Mouse (Mus musculus): ENCODE measurements around the gene D1Ertd622e. TPM values are rescaled to one million over a fixed set of nuclear protein-coding genes. Genes with fewer than 3 reads are reported as not detected.

Gene D1Ertd622e
- 12.7 and 13.6 TPM in 2 replicates for polyA plus RNA-seq (2015; fragmentation: Nextera tagmentation; extraction: Ambion mirVana)

DNA sequence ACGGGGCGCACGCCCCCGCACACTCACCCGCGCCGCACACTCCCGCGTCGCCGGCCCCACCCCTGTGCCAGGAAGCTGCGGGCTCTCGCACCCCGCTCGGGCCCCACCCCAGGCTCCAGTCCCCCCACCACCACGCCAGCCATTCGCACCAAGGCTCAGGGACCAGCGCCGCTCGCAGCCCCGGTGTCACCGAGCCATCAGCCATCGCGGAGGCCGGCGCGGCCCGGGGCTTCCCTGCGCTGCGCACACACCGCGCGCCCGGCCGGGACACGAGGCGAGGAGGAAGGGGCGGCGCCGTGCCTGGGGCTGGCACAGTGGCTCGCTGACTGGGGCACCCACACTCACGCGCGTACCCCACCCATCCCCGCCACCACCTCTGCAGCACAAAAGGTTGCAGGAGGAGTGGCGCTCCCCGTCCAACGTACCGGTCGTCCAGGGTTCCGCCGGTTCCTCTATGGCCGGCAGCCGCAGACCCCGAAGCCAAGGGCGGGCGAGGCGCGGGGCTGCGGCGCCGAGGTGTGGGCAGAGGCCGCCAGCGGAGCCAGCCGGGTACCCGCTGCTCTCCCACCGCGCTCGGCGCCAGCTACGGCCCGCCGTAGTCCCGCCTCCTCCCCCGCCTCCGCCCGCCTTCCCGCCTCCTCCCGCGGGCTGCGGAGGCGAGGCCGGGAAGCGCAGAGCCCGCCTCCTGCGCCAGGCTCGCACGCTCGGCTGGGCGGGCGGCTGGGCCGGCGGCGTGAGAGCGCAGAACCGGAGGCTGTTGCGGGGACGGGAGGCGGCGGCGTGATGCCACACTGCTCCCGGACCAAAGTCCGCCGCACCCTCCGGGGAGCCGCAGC, at the start of gene D1Ertd622e:
Gene D1Ertd622e (minus strand): TSS at position 669 of the 836 bp plus-strand sequence.
- Histone ChIP-seq H3K36me3 (no peaks in the 10 kb centered on the region), H3K9me3 (no peaks in the 10 kb centered on the region), H3K4me3 (peak within 1 kb of the TSS; percentile 93), H3K9ac (peak within 1 kb of the TSS; percentile 84), H3K27me3 (no peaks in the 10 kb centered on the region), H3K4me2 (replicated peaks) (peak within 1 kb of the TSS; percentile 91), H3K27ac (peak within 1 kb of the TSS; percentile 78; the same call in 1 of the 2 replicates), H3K4me1 (peaks cover 31% of the 10 kb centered on the region)
- under 1% methylated on average over 85 of the region's 106 CpGs for WGBS
- peak; percentile 93 for ATAC-seq (ENCODE audit: low FRiP score, low read depth)

DNA sequence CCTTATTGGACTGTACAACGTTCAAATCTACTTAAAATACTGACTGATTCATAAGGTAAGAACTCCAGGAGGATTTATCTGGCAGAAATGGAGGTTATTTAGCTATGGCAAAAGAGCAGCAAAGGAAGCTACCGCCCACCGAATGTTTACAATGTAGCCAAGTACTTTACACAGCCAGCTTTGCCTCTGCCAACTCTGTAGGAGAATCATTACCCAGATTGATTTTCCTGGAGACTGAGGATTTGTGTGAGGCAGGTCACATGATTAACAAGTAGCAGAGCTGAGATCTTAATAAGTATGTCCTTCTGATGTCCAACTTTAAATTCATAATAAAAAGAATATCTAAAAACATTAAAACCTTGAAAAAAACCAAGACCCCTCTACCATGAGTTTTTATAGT, 48.6 kb upstream of the D1Ertd622e start:
- ATAC-seq (ENCODE audit: low FRiP score, low read depth): no peak
- no peaks in the 10 kb centered on the region for H3K27me3 ChIP-seq
- no peak overlapping the region for H3K9ac ChIP-seq
- WGBS: 91% methylated on average over 3 of the region's 3 CpGs
- no peak overlapping the region for H3K4me2 ChIP-seq (replicated peaks)
- peaks cover 53% of the 10 kb centered on the region for H3K36me3 ChIP-seq
- H3K27ac ChIP-seq: no peak overlapping the region
- H3K4me3 ChIP-seq: no peak overlapping the region
- no peaks in the 10 kb centered on the region for H3K4me1 ChIP-seq
- H3K9me3 ChIP-seq: no peaks in the 10 kb centered on the region

DNA sequence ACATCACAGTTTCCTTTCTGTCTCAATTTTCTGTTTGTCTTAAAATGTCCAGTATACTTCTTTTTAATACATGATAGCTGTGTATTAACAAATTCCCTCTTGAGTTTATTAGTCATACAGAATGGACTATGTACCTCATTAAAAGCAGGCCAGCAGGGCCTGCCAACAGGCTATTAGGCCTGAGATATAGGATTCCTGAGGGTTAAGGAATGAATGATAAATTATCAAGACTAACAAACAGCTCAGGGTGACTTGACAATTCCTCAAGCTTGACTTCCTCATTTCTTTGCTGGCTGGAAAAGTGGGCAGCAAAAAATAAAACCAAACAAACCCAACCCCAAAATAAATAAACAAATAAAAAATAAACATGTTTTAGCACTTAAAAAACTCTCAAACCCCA, 43.5 kb upstream of the D1Ertd622e start:
- no peaks in the 10 kb centered on the region for H3K27me3 ChIP-seq
- H3K9ac ChIP-seq: no peak overlapping the region
- no peaks in the 10 kb centered on the region for H3K4me1 ChIP-seq
- peaks cover 34% of the 10 kb centered on the region for H3K36me3 ChIP-seq
- H3K4me3 ChIP-seq: no peak overlapping the region
- no peak overlapping the region for H3K27ac ChIP-seq
- H3K9me3 ChIP-seq: no peaks in the 10 kb centered on the region
- no peak overlapping the region for H3K4me2 ChIP-seq (replicated peaks)
- ATAC-seq (ENCODE audit: low FRiP score, low read depth): no peak

DNA sequence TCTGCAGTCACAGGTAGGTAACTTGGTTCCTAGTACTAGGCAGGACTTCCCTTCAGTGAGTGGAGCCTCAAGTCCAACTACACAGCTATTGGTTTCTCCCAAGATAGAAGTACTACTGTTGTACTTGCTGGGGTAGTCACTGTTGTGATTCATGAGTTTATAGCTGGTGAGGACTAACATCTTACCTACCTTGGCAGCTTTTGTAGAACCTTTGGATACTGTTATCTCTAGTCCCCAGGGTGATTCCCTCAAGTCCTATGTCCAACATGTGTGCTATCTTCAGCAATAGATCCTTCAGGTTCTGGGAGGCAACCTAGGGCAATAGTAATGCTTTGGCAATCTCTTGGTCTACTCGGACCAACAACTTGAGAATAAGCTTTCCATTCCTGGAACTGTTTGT, 42.8 kb upstream of the D1Ertd622e start:
- 89% methylated on average over 1 of the region's 1 CpGs for WGBS
- H3K9me3 ChIP-seq: no peaks in the 10 kb centered on the region
- H3K4me3 ChIP-seq: no peak overlapping the region
- ATAC-seq (ENCODE audit: low FRiP score, low read depth): no peak
- no peaks in the 10 kb centered on the region for H3K27me3 ChIP-seq
- no peaks in the 10 kb centered on the region for H3K4me1 ChIP-seq
- no peak overlapping the region for H3K9ac ChIP-seq
- peaks cover 30% of the 10 kb centered on the region for H3K36me3 ChIP-seq
- H3K4me2 ChIP-seq (replicated peaks): no peak overlapping the region
- H3K27ac ChIP-seq: no peak overlapping the region

DNA sequence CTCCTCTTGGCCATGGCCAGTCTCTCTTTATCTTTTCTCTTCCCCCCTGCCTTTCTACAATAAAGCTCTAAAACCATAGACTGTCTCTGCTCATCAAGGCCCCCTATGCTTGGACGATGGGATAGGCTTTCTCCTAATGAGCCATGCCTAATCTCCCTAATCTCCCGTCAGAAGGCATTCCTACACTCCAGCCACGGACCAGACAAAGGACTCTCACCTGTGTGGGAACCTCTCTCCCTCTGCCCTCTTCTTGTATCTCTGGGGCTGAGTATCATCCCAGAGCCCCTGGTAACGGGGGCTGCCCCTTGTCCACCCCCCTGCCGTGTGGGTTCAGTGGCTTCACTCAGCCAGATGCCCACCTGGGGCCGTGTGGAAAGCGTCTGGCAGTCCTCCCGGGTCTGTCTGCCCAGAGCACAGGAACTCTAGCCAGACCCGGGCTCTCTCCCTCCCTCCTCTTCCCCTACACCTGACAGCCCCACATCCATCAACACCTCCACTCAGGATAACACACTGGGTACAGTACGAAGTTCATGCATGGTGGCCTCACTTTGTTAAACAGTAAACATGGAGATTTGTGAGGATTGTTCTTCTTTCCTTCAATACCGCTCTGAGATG, 37.2 kb upstream of the D1Ertd622e start:
- WGBS: 17% methylated on average over 11 of the region's 11 CpGs
- H3K27me3 ChIP-seq: no peaks in the 10 kb centered on the region
- no peaks in the 10 kb centered on the region for H3K4me1 ChIP-seq
- H3K27ac ChIP-seq: no peak overlapping the region
- no peak for ATAC-seq (ENCODE audit: low FRiP score, low read depth)
- H3K4me3 ChIP-seq: no peak overlapping the region
- no peak overlapping the region for H3K9ac ChIP-seq
- H3K36me3 ChIP-seq: no peaks in the 10 kb centered on the region
- H3K9me3 ChIP-seq: no peaks in the 10 kb centered on the region
- peak overlapping the region; percentile 16; the same call in 1 of the 2 replicates for H3K4me2 ChIP-seq (replicated peaks)

DNA sequence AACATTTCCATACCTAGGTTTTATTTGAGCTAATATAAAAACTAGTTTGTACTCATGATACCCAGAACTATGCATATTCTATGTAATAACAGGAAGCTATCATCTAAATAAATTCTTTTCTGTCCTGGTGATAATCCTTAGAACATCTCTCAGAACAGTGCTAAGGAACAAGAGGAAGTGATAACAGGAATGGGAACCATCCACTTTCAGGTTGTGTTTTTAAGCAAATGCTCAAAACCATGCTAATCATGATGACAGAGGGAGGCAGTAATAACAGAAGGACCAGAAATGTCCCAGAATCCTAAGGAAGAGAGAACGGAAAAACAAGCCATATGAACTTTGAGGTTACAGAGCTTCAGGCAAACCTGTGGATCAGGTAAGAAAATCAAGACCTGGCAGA, 35.4 kb upstream of the D1Ertd622e start:
- WGBS: 89% methylated on average over 1 of the region's 1 CpGs
- no peaks in the 10 kb centered on the region for H3K4me1 ChIP-seq
- H3K4me3 ChIP-seq: no peak overlapping the region
- no peak overlapping the region for H3K27ac ChIP-seq
- H3K4me2 ChIP-seq (replicated peaks): no peak overlapping the region
- no peaks in the 10 kb centered on the region for H3K9me3 ChIP-seq
- no peak for ATAC-seq (ENCODE audit: low FRiP score, low read depth)
- H3K36me3 ChIP-seq: no peaks in the 10 kb centered on the region
- no peaks in the 10 kb centered on the region for H3K27me3 ChIP-seq
- no peak overlapping the region for H3K9ac ChIP-seq

DNA sequence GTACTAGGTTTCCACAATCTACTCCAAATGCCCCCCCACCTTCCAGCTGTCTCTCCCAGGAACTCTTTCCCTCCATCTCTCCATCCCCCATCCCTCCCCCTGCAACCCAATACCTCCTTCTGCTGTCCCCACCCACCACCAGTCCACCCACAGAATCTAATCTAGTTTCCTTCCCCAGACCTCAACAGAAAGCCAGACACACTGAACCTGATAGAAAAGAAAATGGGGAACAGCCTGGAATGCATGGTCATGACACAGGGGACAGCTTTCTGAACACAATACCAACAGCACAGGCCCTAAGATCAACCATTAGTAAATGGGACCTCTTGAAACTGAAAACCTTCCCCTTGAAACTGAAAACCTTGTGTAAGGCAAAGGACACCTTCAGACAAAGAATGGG, 32.0 kb upstream of the D1Ertd622e start:
- no peak overlapping the region for H3K27ac ChIP-seq
- H3K36me3 ChIP-seq: no peaks in the 10 kb centered on the region
- no peaks in the 10 kb centered on the region for H3K9me3 ChIP-seq
- H3K4me1 ChIP-seq: no peaks in the 10 kb centered on the region
- H3K4me2 ChIP-seq (replicated peaks): no peak overlapping the region
- H3K4me3 ChIP-seq: no peak overlapping the region
- no peaks in the 10 kb centered on the region for H3K27me3 ChIP-seq
- no peak for ATAC-seq (ENCODE audit: low FRiP score, low read depth)
- no peak overlapping the region for H3K9ac ChIP-seq

DNA sequence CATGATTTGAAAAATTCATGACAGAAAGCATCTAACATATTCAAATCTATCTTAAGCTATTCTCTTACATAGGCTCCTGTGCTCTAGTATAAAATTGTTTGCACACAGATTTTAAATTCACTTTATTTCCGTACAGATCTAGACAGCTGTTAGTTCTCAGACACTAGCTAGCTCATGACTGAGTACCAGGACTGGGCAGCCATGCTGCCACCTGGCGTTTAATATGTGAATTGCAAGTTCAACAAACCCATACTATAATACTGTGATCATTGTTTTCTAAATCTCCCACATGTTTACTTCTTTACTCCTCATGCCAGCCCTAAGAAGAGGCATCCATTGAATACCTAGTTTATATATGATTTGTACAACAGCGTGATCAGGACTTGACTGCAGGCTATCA, 26.9 kb upstream of the D1Ertd622e start:
- 0 out of 2 replicates have a peak, but pooled peaks have one; percentile 67 for ATAC-seq (ENCODE audit: low FRiP score, low read depth)
- Histone ChIP-seq H3K27me3 (no peaks in the 10 kb centered on the region), H3K9me3 (no peaks in the 10 kb centered on the region), H3K27ac (no peak overlapping the region), H3K4me3 (no peak overlapping the region), H3K4me2 (replicated peaks) (no peak overlapping the region), H3K9ac (no peak overlapping the region), H3K36me3 (no peaks in the 10 kb centered on the region), H3K4me1 (no peaks in the 10 kb centered on the region)
- WGBS: 10% methylated on average over 3 of the region's 3 CpGs

DNA sequence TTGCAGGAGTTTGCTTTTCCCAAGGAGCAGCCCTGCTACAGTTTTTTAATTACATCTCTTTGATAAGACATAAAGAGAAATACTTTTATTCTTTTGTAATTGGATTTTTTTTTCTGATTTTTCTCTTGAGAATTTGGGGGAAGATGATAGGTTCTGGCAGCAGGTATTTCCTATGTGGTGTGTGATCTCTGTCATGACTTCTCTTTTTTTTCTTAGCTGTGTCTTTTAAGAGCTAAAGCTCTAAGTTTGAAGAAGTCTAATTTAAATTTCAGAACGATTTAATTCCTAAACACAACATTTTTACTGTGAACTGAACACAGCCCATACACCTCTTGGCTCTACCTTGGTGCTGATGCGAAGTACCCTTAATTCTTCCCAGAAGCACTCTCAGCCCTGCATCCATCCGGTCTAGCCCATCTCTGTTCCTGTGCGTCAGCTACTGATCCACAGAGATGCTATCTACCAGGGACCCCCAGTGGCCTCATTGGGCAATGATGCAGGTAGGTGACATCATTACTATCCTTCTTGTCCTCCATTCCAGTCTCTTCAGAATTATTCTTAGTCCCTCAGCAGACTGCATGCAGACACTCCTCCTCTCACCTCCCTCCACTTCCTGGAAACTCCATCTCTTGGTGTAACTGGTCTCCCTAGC, 14.8 kb upstream of the D1Ertd622e start:
- Histone ChIP-seq H3K4me3 (no peak overlapping the region), H3K27me3 (no peaks in the 10 kb centered on the region), H3K4me1 (no peaks in the 10 kb centered on the region), H3K4me2 (replicated peaks) (no peak overlapping the region), H3K9me3 (no peaks in the 10 kb centered on the region), H3K9ac (no peak overlapping the region), H3K36me3 (no peaks in the 10 kb centered on the region), H3K27ac (no peak overlapping the region)
- 73% methylated on average over 4 of the region's 4 CpGs for WGBS
- ATAC-seq (ENCODE audit: low FRiP score, low read depth): no peak

DNA sequence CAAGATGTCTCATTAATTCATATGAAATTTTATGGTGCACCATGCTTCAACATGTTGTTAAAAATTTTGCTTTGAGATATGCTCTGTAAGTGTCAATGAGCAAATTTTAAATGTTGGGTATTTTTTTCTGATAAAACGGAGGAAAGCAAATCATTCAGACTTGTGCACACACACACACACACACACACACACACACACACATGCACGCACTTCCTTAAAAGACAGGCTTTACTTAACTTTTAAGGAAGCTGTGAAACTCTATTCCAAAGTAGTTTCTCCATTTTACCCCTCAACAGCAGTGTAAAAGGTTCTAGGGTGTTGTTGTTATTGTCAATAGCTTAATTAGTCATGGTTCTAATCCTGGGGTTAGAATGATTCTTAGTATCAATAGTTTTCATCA, 14.2 kb upstream of the D1Ertd622e start:
- no peak overlapping the region for H3K9ac ChIP-seq
- H3K4me1 ChIP-seq: no peaks in the 10 kb centered on the region
- no peaks in the 10 kb centered on the region for H3K27me3 ChIP-seq
- ATAC-seq (ENCODE audit: low FRiP score, low read depth): no peak
- H3K4me2 ChIP-seq (replicated peaks): no peak overlapping the region
- WGBS: 81% methylated on average over 2 of the region's 2 CpGs
- H3K27ac ChIP-seq: no peak overlapping the region
- H3K9me3 ChIP-seq: no peaks in the 10 kb centered on the region
- H3K4me3 ChIP-seq: no peak overlapping the region
- H3K36me3 ChIP-seq: no peaks in the 10 kb centered on the region

DNA sequence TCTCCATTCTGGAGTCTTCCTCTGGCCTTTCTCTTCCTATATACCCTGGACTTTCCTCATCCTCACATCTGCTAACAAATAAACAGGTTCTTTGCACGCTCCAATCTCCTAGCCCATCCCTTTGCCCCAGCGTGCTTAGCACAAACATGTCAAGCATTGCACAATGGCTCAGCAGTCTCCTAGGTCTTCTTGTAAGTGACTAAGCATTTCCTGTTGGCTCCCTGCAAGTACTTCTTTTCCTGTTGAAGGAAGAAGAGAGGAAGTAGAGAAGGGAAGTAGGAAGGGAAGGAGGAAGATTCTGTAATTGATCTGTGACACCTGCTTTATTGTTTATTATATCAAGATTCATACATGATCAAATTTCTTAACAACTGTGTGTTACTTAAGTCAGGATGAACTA, 11.0 kb upstream of the D1Ertd622e start:
- Histone ChIP-seq H3K27ac (no peak overlapping the region), H3K4me2 (replicated peaks) (no peak overlapping the region), H3K36me3 (no peaks in the 10 kb centered on the region), H3K27me3 (no peaks in the 10 kb centered on the region), H3K4me1 (no peaks in the 10 kb centered on the region), H3K9ac (no peak overlapping the region), H3K4me3 (no peak overlapping the region), H3K9me3 (no peaks in the 10 kb centered on the region)
- 84% methylated on average over 2 of the region's 2 CpGs for WGBS
- ATAC-seq (ENCODE audit: low FRiP score, low read depth): no peak

DNA sequence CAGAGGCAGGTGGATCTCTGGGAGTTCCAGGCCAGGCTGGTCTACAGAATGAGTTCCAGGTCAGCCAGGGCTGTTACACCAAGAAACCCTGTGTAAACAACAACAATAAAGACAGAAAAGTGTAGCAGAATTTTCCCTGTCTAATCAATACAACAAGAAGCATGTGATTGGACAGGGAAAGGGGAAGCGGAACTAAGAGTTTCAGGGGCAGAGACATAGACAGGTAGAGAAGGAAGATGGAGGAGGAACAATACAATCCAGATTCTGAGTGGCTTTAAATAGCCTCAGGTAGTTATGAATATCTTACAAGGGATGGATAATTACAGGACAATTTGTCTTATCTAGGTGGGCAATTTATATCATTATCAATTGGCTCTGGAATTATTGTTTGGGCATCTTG, 5.4 kb upstream of the D1Ertd622e start:
- 97% methylated on average over 1 of the region's 1 CpGs for WGBS
- no peak for ATAC-seq (ENCODE audit: low FRiP score, low read depth)
- H3K27ac ChIP-seq: no peak overlapping the region
- H3K36me3 ChIP-seq: no peaks in the 10 kb centered on the region
- H3K4me1 ChIP-seq: 0 out of 2 replicates have a peak, but pooled peaks cover 3% of the 10 kb centered on the region
- H3K4me2 ChIP-seq (replicated peaks): no peak overlapping the region
- no peak overlapping the region for H3K4me3 ChIP-seq
- H3K9ac ChIP-seq: no peak overlapping the region
- no peaks in the 10 kb centered on the region for H3K9me3 ChIP-seq
- no peaks in the 10 kb centered on the region for H3K27me3 ChIP-seq
